Mouse (Mus musculus) induced T-regulatory cell, adult 2 months (primary cell): ENCODE results near the gene Ap2s1.
"Not testable (repeated sequence)": the region's sequence is repeated elsewhere in the genome, so short reads cannot be mapped to it uniquely, and the experiment has no call there.

Experiments used
- DNase-seq: peaks from one replicate; pipeline ENCODE4 v3.0.0-alpha.2; 2012; ENCODE audit warnings: low read depth

Ap2s1 gene

GRCm38 (mm10) chr7:16738073-16738696, at the start of gene Ap2s1:
Ap2s1 (plus strand) TSS chr7:16738410.
- peak; percentile 96 for DNase-seq

GRCm38 (mm10) chr7:16689196-16689595, 49.0 kb upstream of the Ap2s1 start:
- DNase-seq: no peak

GRCm38 (mm10) chr7:16695025-16695424, 43.2 kb upstream of the Ap2s1 start:
- peak; percentile 83 for DNase-seq

- peak; percentile 67 for DNase-seq
Measured at GRCm38 (mm10) chr7:16699042-16699441, 39.2 kb upstream of the Ap2s1 start.

GRCm38 (mm10) chr7:16700583-16700982, 37.6 kb upstream of the Ap2s1 start:
- DNase-seq: no peak

- DNase-seq: no peak
Measured at GRCm38 (mm10) chr7:16706385-16706784, 31.8 kb upstream of the Ap2s1 start.

GRCm38 (mm10) chr7:16708244-16708643, 30.0 kb upstream of the Ap2s1 start:
- no peak for DNase-seq

GRCm38 (mm10) chr7:16710604-16711003, 27.6 kb upstream of the Ap2s1 start:
- peak; percentile 49 for DNase-seq

- DNase-seq: peak; percentile 26
Measured at GRCm38 (mm10) chr7:16712633-16713415, 25.4 kb upstream of the Ap2s1 start.

GRCm38 (mm10) chr7:16716456-16717152, 21.6 kb upstream of the Ap2s1 start:
- not testable (repeated sequence) for DNase-seq

- no peak for DNase-seq
Measured at GRCm38 (mm10) chr7:16721629-16722028, 16.6 kb upstream of the Ap2s1 start, which contains the start of gene Ceacam9. Ceacam9 (plus strand) TSS chr7:16721929.

GRCm38 (mm10) chr7:16722490-16722889, 15.7 kb upstream of the Ap2s1 start:
- not testable (repeated sequence) for DNase-seq

GRCm38 (mm10) chr7:16728596-16729348, 9.4 kb upstream of the Ap2s1 start:
- peak; percentile 91 for DNase-seq

GRCm38 (mm10) chr7:16729563-16729962, 8.6 kb upstream of the Ap2s1 start:
- DNase-seq: peak; percentile 74

- DNase-seq: no peak
Measured at GRCm38 (mm10) chr7:16730791-16731190, 7.4 kb upstream of the Ap2s1 start.

GRCm38 (mm10) chr7:16731893-16732422, 6.3 kb upstream of the Ap2s1 start:
- DNase-seq: no peak

- no peak for DNase-seq
Measured at GRCm38 (mm10) chr7:16737606-16738072, 571 bp upstream of the Ap2s1 start.

GRCm38 (mm10) chr7:16739056-16739604, 920 bp downstream of the Ap2s1 start:
- peak; percentile 21 for DNase-seq

GRCm38 (mm10) chr7:16745373-16745772, 7.2 kb downstream of the Ap2s1 start:
- no peak for DNase-seq

- peak; percentile 82 for DNase-seq
Measured at GRCm38 (mm10) chr7:16746093-16746492, 7.9 kb downstream of the Ap2s1 start.

GRCm38 (mm10) chr7:16747656-16748055, 9.4 kb downstream of the Ap2s1 start:
- no peak for DNase-seq
